1 mouse cellular context compared by ENCODE assay signal in the genomic region with DNA sequence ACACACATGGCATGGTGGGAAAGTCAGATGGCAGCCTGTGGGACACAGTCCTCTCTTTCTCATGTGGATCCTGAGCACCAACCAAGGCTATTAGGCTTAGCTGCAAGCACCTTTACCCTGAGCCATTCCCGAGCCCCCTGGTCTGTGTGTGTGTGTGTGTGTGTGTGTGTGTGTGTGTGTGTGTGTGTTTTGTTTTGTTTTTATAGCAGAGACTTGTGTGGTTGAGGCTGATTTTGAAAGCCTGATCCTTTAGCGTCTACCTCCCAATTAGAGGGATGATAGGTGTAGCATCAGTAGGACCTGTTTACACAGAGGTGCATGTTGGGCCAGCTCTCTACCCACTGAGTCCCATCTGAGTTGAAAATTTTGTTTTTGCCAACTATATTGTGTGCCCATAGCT.
TF ChIP-seq lines count a peak whose summit lies in the region.

No protein-coding gene starts in this region.

TF ChIP-seq in MEL, 35 proteins besides CTCF, POLR2A, EP300 and RAD21:
- TF ChIP-seq SMC3 (IDR thresholded peaks at IDR 0.05; ENCODE audit: low read depth, low read length) (no peak), CHD1 (IDR thresholded peaks at IDR 0.05; ENCODE audit: low read depth, low read length) (0 out of 2 replicates have a peak, but pooled peaks have one; percentile 73)
